Mouse (Mus musculus) embryonic facial prominence, embryonic 11.5 days (tissue): ENCODE data around the gene Myof. TPM values are rescaled to one million over a fixed set of nuclear protein-coding genes. Genes with fewer than 3 reads are reported as not detected.

Experiments used
- ATAC-seq: fragments of 200-750 bp; cut with Nextera tagmentation; replicated peaks from 2 replicates; pipeline ENCODE4 v1.8.0; 2017; ENCODE audit warnings: low read depth; ENCODE audit not compliant: insufficient number of reproducible peaks, low FRiP score, low TSS enrichment
- DNase-seq: peaks from one replicate; pipeline ENCODE4 v3.0.0-alpha.2; 2015; ENCODE audit warnings: low spot score
- H3K27ac ChIP-seq: fragments of 300-500 bp; sonication (generic); replicated peaks from 2 replicates; pipeline ENCODE4 v1.5.1; 2014; ENCODE audit warnings: mild to moderate bottlenecking, low read depth, low read length, control low read depth
- H3K27me3 ChIP-seq: fragments of 300-500 bp; sonication (generic); 2 replicates; pipeline ENCODE4 v1.6.1; 2014; ENCODE audit warnings: mild to moderate bottlenecking, low read length, moderate library complexity, mixed read lengths; ENCODE audit not compliant: control insufficient read depth, insufficient read depth
- H3K36me3 ChIP-seq: fragments of 300-500 bp; sonication (generic); replicated peaks from 2 replicates; pipeline ENCODE4 v1.6.1; 2014; ENCODE audit warnings: low read depth, mild to moderate bottlenecking, low read length, moderate library complexity, mixed read lengths; ENCODE audit not compliant: control insufficient read depth, insufficient read depth
- H3K4me1 ChIP-seq: fragments of 300-500 bp; sonication (generic); 2 replicates; pipeline ENCODE4 v1.6.1; 2014; ENCODE audit warnings: low read length, mixed read lengths; ENCODE audit not compliant: control insufficient read depth, insufficient read depth
- H3K4me2 ChIP-seq: fragments of 300-500 bp; sonication (generic); 2 replicates; pipeline ENCODE4 v1.6.1; 2014; ENCODE audit warnings: low read depth, mild to moderate bottlenecking, control low read depth, low read length, moderate library complexity
- H3K4me3 ChIP-seq: fragments of 300-500 bp; sonication (generic); 2 replicates; pipeline ENCODE4 v1.5.1; 2014; ENCODE audit warnings: low read depth, low read length, control low read depth
- H3K9ac ChIP-seq: fragments of 300-500 bp; sonication (generic); replicated peaks from 2 replicates; pipeline ENCODE4 v1.6.1; 2014; ENCODE audit warnings: mild to moderate bottlenecking, control low read depth, low read length
- H3K9me3 ChIP-seq: fragments of 300-500 bp; sonication (generic); replicated peaks from 2 replicates; pipeline ENCODE4 v1.6.1; 2016; ENCODE audit warnings: mild to moderate bottlenecking, low read length, inconsistent platforms, mixed read lengths; ENCODE audit not compliant: control insufficient read depth
- WGBS: fragments of 180-500 bp; shearing (Covaris S2); extraction: QIAGEN DNeasy Blood & Tissue Kit; methylation state at CpG from one replicate; pipeline ENCODE4 v1.1.7; 2014; 5-methylcytosine and 5-hydroxymethylcytosine counted together
- polyA plus RNA-seq: library from polyadenylated mRNA; unstranded; fragments of >200 nt; fragmentation: Nextera tagmentation; extraction: Ambion mirVana; gene quantifications from 2 replicates; pipeline ENCODE4 v1.2.1, GENCODE M21; 2014

Gene Myof
- polyA plus RNA-seq, 1 experiment from 2014 or later, result 8.0 TPM

DNA sequence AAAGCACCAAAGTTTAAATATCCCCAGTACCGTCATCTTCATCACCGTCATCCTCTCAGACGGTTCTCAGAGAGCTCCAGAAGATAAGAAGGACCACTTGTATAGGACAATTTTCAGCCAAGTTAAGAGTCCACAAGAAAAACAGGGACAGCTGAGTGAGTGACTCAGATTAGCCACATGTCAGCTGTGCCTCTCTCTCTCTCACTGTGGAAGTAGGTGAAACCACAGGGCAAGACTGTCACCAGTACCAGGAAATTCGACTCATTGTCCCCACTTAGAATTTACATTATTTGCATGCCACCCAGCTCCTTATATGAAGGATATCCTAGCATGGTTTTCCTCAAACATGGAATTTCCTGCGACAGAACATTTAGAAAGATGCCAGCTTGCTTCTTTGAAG lies 88.6 kb downstream of the Myof start:
- H3K27me3 ChIP-seq, result no peaks in the 10 kb centered on the region
- ATAC-seq (no peak), DNase-seq (no peak)
- H3K4me2 ChIP-seq, result no peak overlapping the region
- H3K27ac ChIP-seq, result no peak overlapping the region
- no peaks in the 10 kb centered on the region for H3K36me3 ChIP-seq
- no peak overlapping the region for H3K9ac ChIP-seq
- 76% methylated on average over 5 of the region's 5 CpGs for WGBS
- no peaks in the 10 kb centered on the region for H3K9me3 ChIP-seq
- no peak overlapping the region for H3K4me3 ChIP-seq
- H3K4me1 ChIP-seq, result no peaks in the 10 kb centered on the region

GRCm38 (mm10) chr19:37954236-37954635 lies 89.1 kb downstream of the Myof start:
- Histone ChIP-seq H3K27me3 (no peaks in the 10 kb centered on the region), H3K27ac (no peak overlapping the region), H3K4me3 (no peak overlapping the region), H3K36me3 (no peaks in the 10 kb centered on the region), H3K4me1 (no peaks in the 10 kb centered on the region), H3K4me2 (no peak overlapping the region), H3K9ac (no peak overlapping the region), H3K9me3 (no peaks in the 10 kb centered on the region)
- WGBS, result 81% methylated on average over 8 of the region's 8 CpGs
- ATAC-seq (no peak), DNase-seq (no peak)

DNA sequence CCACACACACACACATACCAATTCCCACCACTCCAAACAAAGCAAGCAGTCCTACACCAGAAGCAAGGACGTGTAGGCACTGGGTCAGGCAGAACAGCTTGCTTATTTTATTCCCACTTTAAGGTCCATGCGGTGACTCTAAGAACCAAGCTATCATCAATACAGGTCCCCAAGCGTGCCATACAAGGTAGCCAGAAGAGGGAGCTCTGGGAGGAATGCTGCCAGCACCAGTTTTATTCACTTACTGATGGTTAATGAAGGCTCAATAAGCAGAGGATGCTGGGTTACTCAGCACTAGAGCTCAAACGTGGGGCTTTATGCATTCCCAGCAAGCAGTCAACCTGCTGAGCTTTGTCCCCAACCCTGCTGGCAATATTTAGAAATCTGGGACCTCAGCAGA lies 96.7 kb downstream of the Myof start:
- no peaks in the 10 kb centered on the region for H3K27me3 ChIP-seq
- no peaks in the 10 kb centered on the region for H3K9me3 ChIP-seq
- H3K4me1 ChIP-seq, result no peaks in the 10 kb centered on the region
- no peak overlapping the region for H3K4me2 ChIP-seq
- H3K36me3 ChIP-seq, result no peaks in the 10 kb centered on the region
- DNase-seq, result peak; percentile 39
- 29% methylated on average over 4 of the region's 4 CpGs for WGBS
- no peak for ATAC-seq
- no peak overlapping the region for H3K27ac ChIP-seq
- no peak overlapping the region for H3K9ac ChIP-seq
- H3K4me3 ChIP-seq, result no peak overlapping the region

GRCm38 (mm10) chr19:37946053-37946452 lies 97.3 kb downstream of the Myof start:
- no peak overlapping the region for H3K9ac ChIP-seq
- 83% methylated on average over 8 of the region's 8 CpGs for WGBS

DNA sequence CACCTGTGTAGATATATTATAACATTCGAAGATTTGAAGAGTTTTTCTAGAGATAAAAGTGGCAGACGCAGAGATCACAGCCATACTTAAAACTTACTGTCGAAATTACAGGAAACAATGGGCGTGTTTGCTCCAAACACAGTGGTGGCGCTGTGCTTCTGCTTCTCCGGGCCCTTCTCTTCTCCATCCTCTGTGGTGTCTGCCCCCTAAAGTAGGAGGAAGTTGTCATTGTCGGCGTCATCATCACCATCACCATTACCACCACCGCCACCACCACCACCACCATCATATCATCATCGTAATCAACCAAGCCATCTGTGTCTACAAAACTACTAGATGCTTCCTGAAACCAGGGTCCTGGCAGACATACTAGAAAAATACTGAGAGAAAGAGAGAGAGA lies 104.2 kb downstream of the Myof start:
- no peaks in the 10 kb centered on the region for H3K36me3 ChIP-seq
- 83% methylated on average over 10 of the region's 10 CpGs for WGBS
- H3K4me3 ChIP-seq, result no peak overlapping the region
- no peaks in the 10 kb centered on the region for H3K27me3 ChIP-seq
- no peaks in the 10 kb centered on the region for H3K9me3 ChIP-seq
- DNase-seq, result no peak
- H3K9ac ChIP-seq, result no peak overlapping the region
- no peaks in the 10 kb centered on the region for H3K4me1 ChIP-seq
- H3K4me2 ChIP-seq, result no peak overlapping the region
- H3K27ac ChIP-seq, result no peak overlapping the region
- ATAC-seq, result no peak

More at GRCm38 (mm10) chr19:37946053-37946452, 97.3 kb downstream of the Myof start:
- H3K4me2 ChIP-seq, result no peak overlapping the region
- H3K9me3 ChIP-seq, result no peaks in the 10 kb centered on the region
- no peaks in the 10 kb centered on the region for H3K4me1 ChIP-seq
- ATAC-seq (no peak), DNase-seq (no peak)
- H3K4me3 ChIP-seq, result no peak overlapping the region
- no peaks in the 10 kb centered on the region for H3K27me3 ChIP-seq
- no peaks in the 10 kb centered on the region for H3K36me3 ChIP-seq
- no peak overlapping the region for H3K27ac ChIP-seq

GRCm38 (mm10) chr19:37937092-37937491 lies 106.3 kb downstream of the Myof start:
- Histone ChIP-seq H3K9me3 (no peaks in the 10 kb centered on the region), H3K9ac (no peak overlapping the region), H3K27ac (no peak overlapping the region), H3K4me2 (no peak overlapping the region), H3K27me3 (no peaks in the 10 kb centered on the region), H3K4me3 (no peak overlapping the region), H3K36me3 (no peaks in the 10 kb centered on the region; the same call in 1 of the 2 replicates), H3K4me1 (no peaks in the 10 kb centered on the region)
- ATAC-seq, result no peak
- peak; percentile 48 for DNase-seq

DNA sequence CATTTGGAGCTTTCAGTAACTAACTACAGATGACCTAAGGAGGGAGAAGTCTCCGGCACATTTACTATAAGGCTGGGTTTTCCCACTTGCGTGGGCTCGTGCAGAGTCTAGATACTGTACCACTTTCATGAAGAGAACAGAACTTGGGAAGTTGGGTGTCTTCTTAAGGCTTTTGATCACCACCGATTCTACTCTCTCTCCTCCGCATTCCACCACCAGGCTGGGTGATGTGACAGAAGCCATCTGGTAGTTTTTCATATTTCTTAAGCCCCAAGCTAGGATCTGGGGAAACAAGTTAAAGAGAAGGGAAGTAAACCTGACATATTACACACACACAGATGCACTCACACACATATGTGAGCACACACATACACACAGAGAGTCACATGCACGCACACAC lies 108.7 kb downstream of the Myof start:
- 90% methylated on average over 6 of the region's 6 CpGs for WGBS
- no peak for ATAC-seq

GRCm38 (mm10) chr19:37932198-37932597 lies 111.2 kb downstream of the Myof start:
- DNase-seq (no peak), ATAC-seq (no peak)
- Histone ChIP-seq H3K27me3 (no peaks in the 10 kb centered on the region), H3K27ac (no peak overlapping the region), H3K36me3 (no peaks in the 10 kb centered on the region; the same call in 1 of the 2 replicates), H3K9ac (no peak overlapping the region), H3K4me3 (no peak overlapping the region), H3K4me2 (no peak overlapping the region), H3K4me1 (no peaks in the 10 kb centered on the region), H3K9me3 (no peaks in the 10 kb centered on the region)
- WGBS, result 96% methylated on average over 2 of the region's 2 CpGs

More for the DNA sequence above, 108.7 kb downstream of the Myof start:
- no peaks in the 10 kb centered on the region for H3K9me3 ChIP-seq
- no peaks in the 10 kb centered on the region for H3K4me1 ChIP-seq
- no peak overlapping the region for H3K4me2 ChIP-seq
- H3K27me3 ChIP-seq, result no peaks in the 10 kb centered on the region
- no peak overlapping the region for H3K9ac ChIP-seq
- H3K36me3 ChIP-seq, result no peaks in the 10 kb centered on the region; the same call in 1 of the 2 replicates
- no peak overlapping the region for H3K27ac ChIP-seq
- DNase-seq, result no peak
- H3K4me3 ChIP-seq, result no peak overlapping the region
